Mouse (Mus musculus) heart, embryonic 10.5 days (tissue): ENCODE data around the gene Txndc2. TPM values are rescaled to one million over a fixed set of nuclear protein-coding genes. Genes with fewer than 3 reads are reported as not detected.

ENCODE experiments used
- DNase-seq: peaks from one replicate; pipeline ENCODE4 v3.0.0-alpha.2; 2017; ENCODE audit warnings: low spot score
- H3K27ac ChIP-seq: fragments of 300-500 bp; sonication (generic); 2 replicates; pipeline ENCODE4 v1.5.1; 2016; ENCODE audit warnings: mild to moderate bottlenecking
- H3K27me3 ChIP-seq: fragments of 300-500 bp; sonication (generic); 2 replicates; pipeline ENCODE4 v1.6.1; 2016; ENCODE audit warnings: mild to moderate bottlenecking; ENCODE audit not compliant: poor library complexity, insufficient read depth, severe bottlenecking
- H3K36me3 ChIP-seq: fragments of 300-500 bp; sonication (generic); 2 replicates; pipeline ENCODE4 v1.6.1; 2016; ENCODE audit warnings: mild to moderate bottlenecking, moderate library complexity
- H3K4me1 ChIP-seq: fragments of 300-500 bp; sonication (generic); 2 replicates; pipeline ENCODE4 v1.6.1; 2016; ENCODE audit warnings: mild to moderate bottlenecking
- H3K4me3 ChIP-seq: fragments of 300-500 bp; sonication (generic); 2 replicates; pipeline ENCODE4 v1.5.1; 2016; ENCODE audit warnings: mild to moderate bottlenecking, moderate library complexity
- H3K9me3 ChIP-seq: fragments of 300-500 bp; sonication (generic); 2 replicates; pipeline ENCODE4 v1.6.1; 2016; ENCODE audit warnings: mild to moderate bottlenecking, moderate library complexity
- WGBS: fragments of 180-500 bp; shearing (Covaris S2); methylation state at CpG from one replicate; pipeline ENCODE4 v1.1.7; 2016; 5-methylcytosine and 5-hydroxymethylcytosine counted together
- polyA plus RNA-seq: library from polyadenylated mRNA; unstranded; fragments of >200 nt; fragmentation: Nextera tagmentation; extraction: Ambion mirVana; gene quantifications from 2 replicates; pipeline ENCODE4 v1.2.1, GENCODE M21; 2016

Txndc2 gene
- polyA plus RNA-seq, 1 experiment from 2014 or later: not detected

- H3K4me3 ChIP-seq: no peak overlapping the region
- no peak overlapping the region for H3K27ac ChIP-seq
- WGBS: 64% methylated on average over 3 of the region's 3 CpGs
Observed at GRCm38 (mm10) chr17:65597857-65598486, 44.0 kb downstream of the Txndc2 start.

GRCm38 (mm10) chr17:65594687-65595086 lies 47.3 kb downstream of the Txndc2 start:
- no peaks in the 10 kb centered on the region for H3K27me3 ChIP-seq
- DNase-seq: no peak
- peaks cover 13% of the 10 kb centered on the region for H3K4me1 ChIP-seq
- H3K9me3 ChIP-seq: no peaks in the 10 kb centered on the region
- no peak overlapping the region for H3K27ac ChIP-seq
- 90% methylated on average over 8 of the region's 8 CpGs for WGBS
- H3K36me3 ChIP-seq: peaks cover 15% of the 10 kb centered on the region
- no peak overlapping the region for H3K4me3 ChIP-seq

More at GRCm38 (mm10) chr17:65597857-65598486, 44.0 kb downstream of the Txndc2 start:
- Histone ChIP-seq H3K4me1 (peaks cover 13% of the 10 kb centered on the region), H3K27me3 (no peaks in the 10 kb centered on the region), H3K36me3 (peaks cover 1% of the 10 kb centered on the region), H3K9me3 (no peaks in the 10 kb centered on the region)
- no peak for DNase-seq

Other genes starting within 250 kb of the Txndc2 start
- 0.20 TPM in 1 of 2 replicates, not detected in the other for gene Tmem232, start 101.4 kb downstream of the Txndc2 start, polyA plus RNA-seq
- 153 and 179 TPM in 2 replicates for gene Vapa, start 28.6 kb downstream of the Txndc2 start, polyA plus RNA-seq
- 35.7 and 42.2 TPM in 2 replicates for gene Rab31, start 130.6 kb upstream of the Txndc2 start, polyA plus RNA-seq
- 42.9 and 43.2 TPM in 2 replicates for gene Ppp4r1, start 140.4 kb upstream of the Txndc2 start, polyA plus RNA-seq
- gene Ralbp1, start 243.6 kb upstream of the Txndc2 start, polyA plus RNA-seq: 46.1 and 52.1 TPM in 2 replicates